Mouse (Mus musculus) lung, adult 18-20 months (tissue): ENCODE data around the gene Olfr556.
A peak's percentile ranks its signal among the peaks of the same experiment; 100 is the strongest.
"Not testable (repeated sequence)": the region's sequence is repeated elsewhere in the genome, so short reads cannot be mapped to it uniquely, and the experiment has no call there.

Source experiments
- DNase-seq, 2 experiments: peaks; one replicate each; pipeline ENCODE4 v3.0.0; 2022; ENCODE audit warnings: mixed read lengths in 2 of 2

Olfr556 gene

DNA sequence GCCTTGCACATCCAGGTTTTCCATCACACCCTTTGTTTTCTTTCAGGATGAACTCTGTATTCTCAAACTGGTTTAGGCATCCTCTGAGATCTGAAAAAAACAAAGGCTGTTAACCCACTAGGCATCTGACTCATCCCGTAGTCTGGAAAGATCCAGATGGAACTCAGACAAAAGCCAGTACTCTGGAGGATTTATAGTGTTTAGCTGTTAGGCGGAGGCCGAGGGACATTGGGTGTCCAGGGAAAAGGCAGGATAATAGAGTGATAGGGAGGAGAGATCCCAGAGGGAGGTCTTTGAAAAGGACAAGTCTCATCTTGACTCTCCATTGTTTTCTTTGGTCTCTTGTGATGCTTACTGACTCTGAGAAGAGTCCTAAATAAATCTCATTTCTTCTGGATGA is at the start of gene Olfr556:
Gene Olfr556, plus strand, starts transcription at position 301 of the 400 bp plus-strand sequence.
- no peak for DNase-seq

- no peak for DNase-seq
Observed at GRCm38 (mm10) chr7:102618118-102618517, 46.6 kb upstream of the Olfr556 start, which contains the start of gene Olfr553. Gene Olfr553, minus strand, starts transcription at chr7:102618218.

- peak; percentile 32 to 48 for DNase-seq
Observed at GRCm38 (mm10) chr7:102619608-102620007, 45.1 kb upstream of the Olfr556 start.

DNA sequence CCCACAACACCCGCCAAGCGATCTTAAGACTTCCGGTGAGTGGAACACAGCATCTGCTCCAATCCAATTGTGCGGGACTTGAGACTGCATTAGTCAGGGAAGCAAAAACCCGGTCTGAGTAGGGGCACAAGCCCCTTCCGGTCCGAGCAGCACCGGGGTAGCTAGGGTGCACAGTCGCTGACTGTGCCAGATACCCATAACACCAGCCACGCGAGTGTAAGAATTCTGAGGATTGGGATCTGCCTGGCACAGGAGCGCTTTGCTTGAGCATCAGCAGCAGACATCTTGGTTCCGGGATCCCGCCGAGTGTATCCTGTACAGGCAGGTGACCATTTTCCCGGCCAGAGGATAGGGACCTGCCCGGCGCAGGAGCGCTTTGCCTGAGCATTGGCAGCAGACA is 44.3 kb upstream of the Olfr556 start:
- DNase-seq, result not testable (repeated sequence)

- peak in 1 of 2 experiments; percentile 52 for DNase-seq
Observed at GRCm38 (mm10) chr7:102636665-102637064, 28.0 kb upstream of the Olfr556 start.

DNA sequence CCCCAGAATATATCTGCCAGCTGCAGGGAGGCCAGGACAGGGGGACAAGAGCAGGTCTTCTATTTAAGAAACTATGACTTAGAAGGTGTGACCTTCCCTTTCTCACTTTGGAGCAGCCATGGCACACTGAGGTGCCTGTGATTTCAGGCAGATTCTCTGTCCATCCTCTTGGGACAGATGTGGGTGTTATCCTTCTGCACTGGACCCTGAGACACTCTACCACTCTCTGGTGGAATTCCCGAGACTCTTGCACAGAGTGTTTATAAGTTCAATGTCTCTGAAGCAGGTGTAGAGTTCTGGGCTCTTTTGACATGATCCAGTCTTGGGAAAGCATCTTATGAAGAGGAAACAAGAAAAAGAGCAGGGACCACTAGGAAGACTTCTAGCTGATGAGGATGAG is 26.6 kb upstream of the Olfr556 start, which contains the start of gene Olfr554:
Gene Olfr554, plus strand, starts transcription at position 301 of the 400 bp plus-strand sequence.
- no peak for DNase-seq

GRCm38 (mm10) chr7:102644945-102645344 is 19.8 kb upstream of the Olfr556 start:
- not testable (repeated sequence) for DNase-seq

- no peak for DNase-seq
Observed at GRCm38 (mm10) chr7:102658523-102658922, 6.2 kb upstream of the Olfr556 start, which contains the start of gene Olfr555. Gene Olfr555, plus strand, starts transcription at chr7:102658823.

DNA sequence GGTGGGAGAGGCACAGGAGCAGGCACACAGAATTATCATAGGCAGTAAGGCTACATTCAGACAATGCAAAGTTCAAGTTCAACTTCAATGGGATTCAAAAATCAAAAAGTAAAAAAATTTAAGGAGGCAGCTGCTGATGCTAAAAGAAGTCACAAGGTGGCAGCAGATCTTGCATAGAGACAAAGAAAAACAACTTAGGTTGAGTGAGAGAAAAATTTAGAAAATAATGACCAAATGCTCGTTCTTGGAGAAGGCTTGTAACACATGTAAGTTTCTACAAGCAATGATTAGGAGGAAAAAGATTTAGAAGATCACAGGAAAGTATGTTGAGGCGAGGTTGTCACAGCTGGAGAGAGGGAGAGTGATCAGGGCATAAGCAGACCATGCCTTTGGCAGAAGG is 679 bp downstream of the Olfr556 start:
- no peak for DNase-seq

DNA sequence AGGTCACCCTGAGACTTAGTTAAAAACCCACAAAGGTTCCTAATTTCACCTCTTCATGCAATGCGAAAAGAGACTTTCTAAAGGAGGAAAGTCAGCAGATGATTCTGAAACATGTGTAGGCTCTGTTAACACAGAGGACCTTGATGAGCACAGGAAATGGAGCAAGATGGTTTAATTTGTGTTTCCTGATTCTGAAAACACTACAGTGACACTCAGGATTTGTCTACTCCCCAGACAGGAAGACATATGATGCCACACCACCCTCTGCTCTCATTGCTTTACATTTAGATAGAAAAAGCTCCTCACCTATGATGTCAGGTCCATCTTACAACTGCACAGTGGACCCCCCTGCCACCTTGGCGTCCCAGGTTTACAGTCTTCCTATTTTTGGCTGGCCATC is 11.5 kb downstream of the Olfr556 start:
- no peak for DNase-seq

GRCm38 (mm10) chr7:102681916-102682315 is 17.2 kb downstream of the Olfr556 start:
- DNase-seq, result no peak

GRCm38 (mm10) chr7:102686944-102687501 is 22.3 kb downstream of the Olfr556 start, which contains the start of gene Trim68:
Gene Trim68, minus strand, starts transcription at chr7:102687327.
- peak; percentile 95 for DNase-seq

DNA sequence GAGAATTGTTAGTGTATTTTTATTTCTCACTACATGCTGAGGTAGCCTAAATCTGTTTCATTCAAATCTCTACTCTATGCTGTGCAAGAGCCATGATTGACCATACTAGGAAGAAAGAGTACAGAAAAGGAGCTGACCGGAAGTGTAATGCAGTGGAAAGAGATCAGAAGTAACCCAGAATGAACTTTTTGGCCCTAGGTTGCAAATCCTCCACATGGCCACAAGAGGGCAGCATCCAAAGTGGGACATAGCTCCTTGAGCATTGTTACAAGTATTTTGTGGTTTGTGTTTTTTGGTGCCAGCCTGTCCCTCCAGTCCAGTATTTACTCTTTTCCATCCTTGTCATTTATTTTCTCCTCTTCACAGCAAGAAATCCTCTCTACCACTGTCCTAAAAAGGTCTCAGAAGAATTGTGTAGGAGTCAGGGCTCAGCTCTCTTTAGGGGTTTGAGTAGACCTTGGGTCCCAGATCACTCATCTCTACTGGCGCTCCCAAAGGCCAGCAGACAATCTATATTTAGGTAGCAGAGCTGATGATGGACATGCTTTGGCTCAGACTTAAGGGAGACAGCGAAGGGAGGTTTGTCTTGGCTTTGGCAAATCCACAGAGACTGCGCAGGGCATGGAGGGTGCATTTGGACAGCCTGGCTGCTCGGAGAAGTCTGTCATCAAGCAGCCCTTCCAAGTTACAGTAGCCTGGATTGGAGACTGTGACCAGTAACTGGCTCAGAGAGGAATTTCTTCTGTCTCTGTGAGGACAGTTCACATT is 30.8 kb downstream of the Olfr556 start, which contains the start of gene Olfr557:
Gene Olfr557, plus strand, starts transcription at position 553 of the 768 bp plus-strand sequence.
- no peak for DNase-seq

DNA sequence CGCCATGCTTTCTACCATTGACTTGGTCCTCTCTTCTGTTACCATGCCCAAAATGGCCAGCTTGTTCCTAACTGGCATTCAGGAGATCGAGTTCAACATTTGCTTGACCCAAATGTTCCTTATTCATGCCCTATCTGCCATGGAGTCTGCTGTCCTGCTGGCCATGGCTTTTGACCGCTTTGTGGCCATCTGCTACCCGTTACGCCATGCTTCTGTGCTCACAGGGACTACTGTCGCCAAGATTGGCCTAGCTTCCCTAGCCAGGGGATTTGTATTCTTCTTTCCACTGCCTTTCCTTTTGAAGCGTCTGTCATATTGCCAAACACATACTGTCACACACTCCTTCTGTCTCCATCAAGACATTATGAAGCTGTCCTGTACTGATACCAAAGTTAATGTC is 33.8 kb downstream of the Olfr556 start:
- no peak for DNase-seq

- no peak for DNase-seq
Observed at GRCm38 (mm10) chr7:102701915-102702314, 37.2 kb downstream of the Olfr556 start, which contains the start of gene Olfr558. Gene Olfr558, plus strand, starts transcription at chr7:102702215.

DNA sequence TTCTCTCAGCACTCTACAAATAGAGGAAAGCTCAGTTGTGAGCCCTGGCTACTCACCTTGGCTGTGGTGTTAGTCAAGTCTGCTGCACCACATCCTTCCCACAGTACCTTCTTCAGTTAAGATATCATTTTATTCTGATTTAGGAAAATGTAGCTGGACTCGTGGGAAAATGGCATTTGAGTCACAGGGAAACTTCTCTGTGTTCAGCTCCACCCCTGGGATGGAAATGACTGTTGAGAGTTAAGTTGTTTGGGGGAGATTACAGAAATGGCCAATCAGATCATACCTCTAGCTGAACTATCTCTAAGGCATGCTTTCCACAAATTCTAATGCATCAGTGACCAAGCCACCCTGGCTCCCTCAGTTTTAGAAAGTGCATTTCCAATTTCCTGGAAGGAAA is 54.3 kb downstream of the Olfr556 start, which contains the start of gene Olfr33:
Gene Olfr33, minus strand, starts transcription at position 101 of the 400 bp plus-strand sequence.
- DNase-seq, result no peak
